Mouse (Mus musculus) layer of hippocampus, postnatal 14 days (tissue): ENCODE results near the gene Scnn1a. TPM values are rescaled to one million over a fixed set of nuclear protein-coding genes. Genes with fewer than 3 reads are reported as not detected.
A peak's percentile ranks its signal among the peaks of the same experiment; 100 is the strongest.

Experiments
- DNase-seq, 2 experiments: peaks; one replicate each; pipeline ENCODE4 v3.0.0; 2021 to 2022; ENCODE audit warnings: low spot score in 2 of 2, mixed read lengths in 1 of 2
- total RNA-seq, 2 experiments: library from RNA; stranded (reverse); gene quantifications; 2 replicates each; pipeline ENCODE4 v1.2.3; 2021

Scnn1a gene
- total RNA-seq, 2 experiments from 2014 or later, result 2.8 to 4.1 TPM

DNA sequence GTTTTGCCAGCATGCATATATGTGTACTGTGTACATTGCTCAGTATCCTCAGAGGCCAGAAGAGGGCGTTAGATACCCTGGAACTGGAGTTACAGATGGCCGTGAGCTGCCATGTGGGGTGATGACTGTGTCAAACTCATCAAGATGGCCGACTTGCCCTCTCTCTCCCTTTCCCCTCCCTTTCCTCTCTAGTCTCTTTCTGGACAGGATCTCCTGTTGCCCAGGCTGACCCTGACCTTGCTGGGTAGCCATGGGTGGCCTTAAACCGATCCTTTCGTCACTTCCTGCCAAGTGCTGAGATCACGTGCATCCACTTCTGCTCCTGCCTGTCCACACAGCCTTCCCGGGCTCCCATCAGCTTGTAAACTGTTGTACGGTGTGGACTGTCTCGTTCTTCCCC is 39.5 kb downstream of the Scnn1a start:
- no peak for DNase-seq

DNA sequence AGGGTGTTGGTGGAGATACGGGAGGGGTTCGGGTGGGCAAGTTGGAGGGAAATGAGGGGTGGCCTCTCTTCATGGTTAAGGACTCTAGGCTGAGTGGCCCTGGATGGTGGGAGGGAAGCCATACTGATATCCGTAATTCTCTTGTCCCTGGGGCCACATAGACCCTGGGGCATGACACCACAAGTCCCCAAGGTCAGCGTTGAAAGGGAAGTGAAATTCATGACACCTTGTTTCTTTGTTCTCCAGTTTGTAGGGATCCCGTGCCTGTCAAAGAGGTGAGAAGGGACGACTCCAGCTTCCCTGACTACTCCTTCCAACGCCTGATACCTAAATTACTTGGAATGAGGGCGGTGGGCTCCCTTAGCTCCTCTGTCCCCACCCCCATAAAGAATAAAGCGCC is 40.4 kb downstream of the Scnn1a start:
- no peak for DNase-seq

DNA sequence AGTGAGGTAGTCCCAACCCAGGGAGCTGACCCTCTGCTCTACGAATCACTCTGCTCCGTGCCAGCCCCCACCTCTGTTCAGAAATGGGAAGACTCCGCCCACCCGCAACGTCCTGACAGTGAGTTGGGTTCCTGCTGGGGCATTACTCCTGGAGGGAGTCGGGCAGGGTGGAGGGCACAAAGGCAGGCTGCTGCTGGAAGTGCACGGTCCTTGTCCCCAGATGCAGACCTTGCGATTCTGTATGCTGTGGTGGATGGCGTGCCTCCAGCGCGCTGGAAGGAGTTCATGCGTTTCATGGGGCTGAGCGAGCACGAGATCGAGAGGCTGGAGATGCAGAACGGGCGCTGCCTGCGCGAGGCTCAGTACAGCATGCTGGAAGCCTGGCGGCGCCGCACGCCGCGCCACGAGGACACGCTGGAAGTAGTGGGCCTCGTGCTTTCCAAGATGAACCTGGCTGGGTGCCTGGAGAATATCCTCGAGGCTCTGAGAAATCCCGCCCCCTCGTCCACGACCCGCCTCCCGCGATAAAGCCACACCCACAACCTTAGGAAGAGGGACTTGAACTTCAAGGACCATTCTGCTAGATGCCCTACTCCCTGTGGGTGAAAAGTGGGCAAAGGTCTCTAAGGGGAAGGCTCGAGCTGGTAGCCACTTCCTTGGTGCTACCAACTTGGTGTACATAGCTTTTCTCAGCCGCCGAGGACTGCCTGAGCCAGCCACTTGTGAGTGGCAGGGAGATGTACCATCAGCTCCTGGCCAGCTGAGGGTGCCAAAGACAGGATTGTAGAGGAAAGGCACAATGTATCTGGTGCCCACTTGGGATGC is 41.2 kb downstream of the Scnn1a start:
- peak in 1 of 2 experiments; percentile 31 for DNase-seq

DNA sequence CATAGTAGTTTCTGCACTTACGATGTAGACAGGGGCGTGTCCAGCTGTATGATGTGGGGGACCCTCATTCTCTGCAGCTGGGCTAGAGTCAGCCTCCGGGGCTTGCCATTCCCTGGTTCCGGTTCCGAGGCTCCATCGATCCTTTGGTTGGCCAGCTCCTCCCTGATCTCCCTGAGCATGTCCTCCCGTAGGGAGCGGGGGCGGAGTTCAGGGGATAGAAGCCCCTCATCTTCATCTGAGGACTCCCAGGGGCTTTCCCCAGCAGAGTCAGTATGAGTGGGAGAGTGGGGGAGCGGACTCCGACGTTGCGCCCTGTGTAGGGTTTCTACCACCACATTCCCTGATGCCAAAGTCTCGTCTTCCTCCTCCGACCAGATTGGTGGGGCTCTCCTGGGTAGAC is 42.6 kb downstream of the Scnn1a start:
- no peak for DNase-seq

DNA sequence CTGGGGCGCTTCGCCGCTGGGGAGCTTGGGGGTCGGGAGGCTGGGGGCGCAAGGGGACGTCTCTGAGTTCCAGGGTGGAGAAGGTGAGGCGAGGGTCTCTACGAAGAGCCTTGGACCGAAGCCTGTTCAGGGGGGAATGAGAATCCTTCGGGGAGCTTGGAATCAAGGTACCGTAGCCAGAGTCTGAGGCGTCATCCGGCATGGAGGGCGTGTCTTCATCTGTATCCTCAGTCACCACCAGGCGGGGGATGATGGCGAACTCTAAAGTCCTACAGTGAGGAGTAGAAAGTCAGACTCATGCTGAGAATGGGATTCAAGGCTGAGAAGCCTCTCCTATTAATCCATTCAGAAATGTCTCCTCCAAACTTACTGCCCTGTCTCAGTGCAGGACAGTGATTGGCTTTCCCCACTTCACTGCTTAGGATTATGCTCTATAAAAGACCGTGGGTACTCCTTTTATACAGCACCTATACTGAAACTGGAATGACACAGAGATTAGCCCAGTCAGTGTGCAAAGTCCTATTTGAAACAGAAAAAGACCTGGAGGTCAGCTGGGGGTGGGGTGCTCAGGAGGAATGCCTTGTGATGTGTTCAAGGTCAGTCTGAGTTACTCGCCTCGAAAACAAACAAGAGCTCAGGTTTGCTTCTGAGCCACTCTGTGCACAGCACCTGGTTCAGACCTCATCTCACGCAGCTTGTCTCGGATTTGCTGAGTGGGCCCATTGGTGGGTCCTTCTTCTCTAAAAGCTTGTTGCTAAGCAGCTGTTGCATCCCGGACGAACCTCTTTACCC is 43.2 kb downstream of the Scnn1a start:
- DNase-seq, result no peak

DNA sequence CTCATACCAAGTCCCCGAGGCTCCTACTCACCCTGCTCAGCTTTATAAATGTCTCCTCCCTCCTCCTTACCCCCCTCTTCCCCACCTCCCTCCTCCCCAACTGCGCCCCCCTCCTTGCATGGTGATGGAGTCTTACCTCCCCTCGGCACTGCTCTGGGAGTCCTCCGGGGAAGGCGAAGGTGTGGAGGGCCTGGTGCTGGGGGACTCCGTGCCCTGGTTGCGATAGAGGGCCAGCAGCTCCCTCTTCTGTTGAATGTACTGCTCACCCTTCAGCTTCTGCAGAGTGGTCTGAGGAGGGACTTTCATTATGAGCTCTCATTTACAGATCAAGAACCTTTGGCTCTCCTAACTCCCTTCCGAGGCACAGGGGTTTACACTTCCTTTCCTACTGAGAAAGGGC is 44.0 kb downstream of the Scnn1a start:
- no peak for DNase-seq

DNA sequence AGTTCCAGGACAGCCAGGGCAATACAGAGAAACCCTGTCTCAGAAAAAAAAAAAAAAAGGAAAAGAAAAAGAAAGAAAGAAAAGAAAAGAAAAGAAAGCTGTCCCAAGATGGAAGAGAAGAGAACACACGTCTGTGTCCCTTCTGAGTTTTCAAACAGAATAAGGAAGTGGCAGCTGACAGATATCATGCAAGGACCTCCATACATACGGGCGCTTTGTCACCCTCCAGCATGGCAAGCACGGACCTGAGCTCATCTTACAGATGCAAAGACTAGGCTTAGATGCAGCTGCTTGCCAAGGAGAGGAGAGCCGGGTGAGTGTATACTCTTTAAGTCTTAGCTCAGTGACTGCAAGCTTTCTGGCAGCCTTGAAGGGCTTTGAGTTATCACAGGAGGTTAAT is 45.1 kb downstream of the Scnn1a start:
- DNase-seq, result no peak

DNA sequence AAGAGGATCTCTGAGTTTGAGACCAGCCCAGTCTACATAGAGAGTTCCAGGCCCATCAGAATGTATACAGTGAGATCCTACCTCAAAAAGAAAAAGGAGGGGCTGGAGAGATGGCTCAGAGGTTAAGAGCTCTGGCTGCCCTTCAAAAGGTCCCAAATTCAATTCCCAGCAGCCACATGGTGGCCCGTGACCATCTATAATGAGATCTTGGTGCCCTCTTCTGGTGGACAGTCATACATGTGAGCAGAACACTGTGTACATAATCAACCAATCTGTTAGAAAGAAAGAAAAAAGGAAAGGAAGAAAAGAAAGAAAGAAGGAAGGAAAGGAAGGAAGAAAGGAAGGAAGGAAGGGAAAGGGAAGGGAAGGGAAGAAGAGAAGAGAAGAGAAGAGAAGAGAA is 45.7 kb downstream of the Scnn1a start:
- DNase-seq, result no peak

DNA sequence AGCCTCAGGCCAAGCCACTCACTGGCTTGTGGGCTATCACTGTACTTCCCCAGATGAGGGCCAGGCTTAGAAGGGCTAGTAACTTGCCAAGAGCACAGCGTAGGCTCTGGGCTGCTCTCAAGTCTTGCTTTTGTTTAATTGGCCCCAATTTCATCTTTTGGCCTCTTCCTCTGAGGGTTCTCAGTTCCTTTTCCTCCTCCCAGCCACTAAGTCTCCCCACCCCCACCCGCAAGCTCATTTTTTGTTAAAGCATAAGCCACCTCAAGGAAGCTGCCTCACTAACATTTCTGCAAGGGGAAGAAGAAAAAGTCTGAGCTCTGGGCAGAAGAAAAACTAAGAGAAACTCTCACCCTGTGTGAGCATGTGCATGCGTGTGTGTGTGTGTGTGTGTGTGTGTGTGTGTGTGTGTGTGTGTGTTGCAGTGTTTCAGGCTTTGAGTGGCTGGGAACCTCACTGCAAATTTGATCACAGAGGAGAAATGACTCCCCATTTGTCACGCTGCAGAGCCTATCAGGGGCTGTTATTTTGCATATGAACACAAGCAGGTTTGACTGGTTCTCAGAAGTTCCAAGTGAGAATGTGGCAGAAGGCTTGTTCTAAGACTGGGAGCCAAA is 47.4 kb downstream of the Scnn1a start:
- DNase-seq, result no peak

DNA sequence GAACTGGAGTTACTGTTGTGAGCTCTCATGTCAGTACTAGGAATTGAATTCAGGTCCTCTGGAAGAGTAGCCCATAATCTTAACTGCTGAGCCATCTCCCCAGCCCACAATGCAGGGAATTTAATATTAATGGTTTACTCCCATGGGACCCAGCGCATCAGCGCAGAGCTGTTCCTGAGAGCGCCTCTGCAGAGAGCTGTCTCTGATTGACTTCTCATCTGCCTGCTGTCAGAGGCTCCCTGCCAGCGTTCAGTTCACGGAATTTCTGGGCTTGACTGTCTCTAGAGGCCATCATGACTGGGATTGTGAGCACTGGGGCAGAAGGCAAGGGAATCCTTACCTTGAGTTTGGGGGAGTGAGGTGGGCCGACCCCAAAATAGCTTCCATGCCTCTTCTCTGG is 56.6 kb downstream of the Scnn1a start:
- no peak for DNase-seq

DNA sequence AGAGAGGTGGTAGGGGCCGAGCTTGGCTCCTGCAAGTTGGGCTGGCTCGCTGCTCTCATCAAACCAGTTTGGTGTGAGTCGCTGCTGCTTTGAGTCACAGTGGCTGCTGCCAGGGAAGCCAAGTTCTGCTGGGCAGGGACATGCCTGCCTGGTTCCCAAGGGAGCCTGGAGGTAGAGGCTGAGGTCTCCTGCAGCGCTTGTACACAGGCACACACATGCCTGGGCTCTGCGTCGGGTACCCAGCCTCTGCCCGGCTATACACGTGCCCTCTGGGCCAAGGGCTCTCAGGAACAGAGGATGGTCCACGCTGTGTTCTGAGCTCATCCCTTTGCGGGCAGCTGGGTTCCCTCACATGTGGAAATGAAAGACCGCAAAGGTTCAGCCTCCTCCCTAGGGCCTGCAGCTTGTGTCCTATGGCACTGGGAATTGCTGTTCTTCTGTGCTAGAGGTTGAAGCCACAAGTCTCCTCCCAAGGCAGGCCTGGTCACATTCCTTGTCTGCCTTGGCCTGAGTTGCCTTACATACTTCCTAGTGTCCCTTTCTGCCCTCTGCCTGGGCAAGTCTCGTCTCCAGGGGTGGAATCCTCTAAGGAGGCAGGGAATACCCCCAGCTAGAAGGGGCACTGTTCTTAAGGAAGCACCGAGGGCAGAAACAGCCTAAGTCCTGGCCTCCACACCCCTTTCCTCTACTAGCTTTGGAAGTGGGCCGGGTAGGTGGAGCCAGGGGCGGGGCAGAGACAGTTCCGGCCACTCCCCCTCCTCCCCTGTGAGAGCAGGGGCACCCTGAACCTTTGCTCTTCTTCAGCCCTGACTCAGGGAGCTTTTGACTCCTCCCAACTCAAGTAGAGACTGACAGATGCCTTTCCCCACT is 57.4 kb downstream of the Scnn1a start:
- no peak for DNase-seq

DNA sequence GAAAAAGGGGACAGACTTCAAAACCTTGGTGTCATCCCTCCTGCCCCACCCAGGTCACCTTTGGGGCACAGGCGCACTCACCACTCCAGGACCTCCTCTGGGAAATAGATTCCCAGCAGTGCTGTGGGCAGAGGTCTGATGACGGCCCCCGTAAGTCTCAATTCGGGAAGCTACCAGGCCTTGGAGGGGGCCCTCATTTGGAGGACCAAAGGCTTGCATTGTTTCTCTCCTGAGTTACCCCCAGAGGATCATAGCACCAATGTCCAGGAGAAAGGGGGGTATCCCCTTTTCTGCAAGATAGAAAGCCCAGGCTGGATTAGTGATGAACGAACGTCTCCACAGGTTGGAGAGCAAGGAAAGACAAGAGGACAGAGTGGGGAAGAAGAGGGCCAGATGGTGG is 58.2 kb downstream of the Scnn1a start:
- no peak for DNase-seq

DNA sequence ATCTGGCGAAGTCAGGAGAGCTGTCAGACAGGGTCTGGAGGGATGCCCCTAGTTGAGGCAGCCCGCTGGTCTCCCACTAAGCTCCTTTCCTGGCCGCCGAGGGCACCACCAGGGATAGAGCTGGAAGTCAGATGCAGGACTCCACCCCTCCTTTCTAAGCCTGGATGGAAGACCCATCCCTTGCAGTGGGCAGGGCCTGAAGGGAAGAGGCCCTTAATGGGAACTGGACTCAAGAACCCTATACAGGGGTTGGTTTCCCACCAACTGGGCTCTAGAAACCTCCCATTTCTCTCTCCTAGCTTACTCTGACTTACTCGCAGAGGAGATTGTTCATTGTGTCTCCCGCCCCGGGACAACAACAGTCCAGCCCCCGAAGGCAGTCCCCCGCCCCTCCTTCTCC is 59.3 kb downstream of the Scnn1a start:
- DNase-seq, result no peak

DNA sequence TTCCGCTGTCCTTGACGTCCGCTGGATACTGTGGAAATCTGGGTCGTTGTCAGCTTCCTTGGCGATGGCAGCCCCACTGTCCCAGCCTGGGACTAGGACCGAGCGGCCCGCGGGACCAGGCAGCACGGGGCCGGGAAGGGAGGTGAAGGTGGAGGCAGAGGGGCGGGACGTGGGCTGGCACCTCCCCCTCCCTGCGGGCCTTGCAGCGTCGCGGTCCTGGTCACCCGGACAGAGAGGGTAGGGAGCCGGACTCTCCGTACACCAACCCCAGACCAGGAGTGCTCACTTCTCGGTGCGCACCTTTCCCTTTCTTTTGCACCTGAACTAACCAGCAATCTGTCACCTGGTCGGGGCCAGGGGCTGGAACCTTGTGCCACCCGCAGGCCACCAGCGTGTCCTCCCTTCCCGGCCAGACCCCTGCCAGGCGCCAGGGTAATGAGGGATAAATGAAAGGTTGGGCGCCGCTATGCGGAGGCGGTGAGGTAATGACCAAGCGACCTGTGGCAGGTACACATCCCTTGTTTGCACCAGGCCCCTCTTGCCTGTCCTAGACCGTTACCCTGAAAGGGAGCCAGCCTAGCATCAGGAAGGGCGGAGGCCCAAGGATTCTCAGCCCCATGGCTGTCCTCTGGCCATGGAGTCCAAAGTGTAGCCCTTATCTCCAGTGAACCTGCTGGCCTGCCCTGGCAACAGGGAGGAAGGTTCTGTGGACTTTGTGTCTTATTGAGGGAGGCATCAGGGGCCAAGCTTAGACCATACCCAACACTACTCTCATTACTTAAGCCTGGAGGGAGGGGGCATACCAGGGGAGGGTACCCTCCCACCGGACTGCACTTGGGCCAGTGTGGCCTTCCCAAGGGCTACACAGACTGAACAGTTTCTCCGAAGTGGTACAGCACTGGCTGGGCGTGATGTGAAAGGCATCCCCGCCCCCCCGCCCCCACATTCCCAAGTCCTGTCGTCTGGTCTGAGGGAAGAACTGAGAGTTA is 60.2 kb downstream of the Scnn1a start, which contains the start of gene Plekhg6:
TSS of gene Plekhg6 (minus strand) at position 422 of the 989 bp plus-strand sequence.
- no peak for DNase-seq

DNA sequence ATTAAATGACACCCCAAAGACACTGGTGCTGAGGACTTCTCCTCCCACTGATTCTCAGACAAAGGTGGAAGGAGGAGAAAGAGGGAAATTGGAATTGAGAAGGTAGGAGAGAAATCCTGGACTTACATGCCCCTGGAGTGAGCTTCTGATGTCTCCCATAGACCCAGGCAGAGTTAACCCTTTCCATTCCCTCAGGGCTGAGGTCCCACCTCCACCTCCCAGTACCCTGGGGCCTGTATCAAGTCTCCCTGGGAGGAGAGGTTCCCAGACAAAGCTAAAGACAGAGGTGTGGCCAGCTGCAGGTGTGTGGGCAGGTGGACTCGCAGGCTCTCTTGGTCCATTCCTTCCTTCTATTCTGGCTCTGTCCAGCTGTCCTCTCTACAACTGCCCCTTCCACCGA is 61.6 kb downstream of the Scnn1a start:
- no peak for DNase-seq

DNA sequence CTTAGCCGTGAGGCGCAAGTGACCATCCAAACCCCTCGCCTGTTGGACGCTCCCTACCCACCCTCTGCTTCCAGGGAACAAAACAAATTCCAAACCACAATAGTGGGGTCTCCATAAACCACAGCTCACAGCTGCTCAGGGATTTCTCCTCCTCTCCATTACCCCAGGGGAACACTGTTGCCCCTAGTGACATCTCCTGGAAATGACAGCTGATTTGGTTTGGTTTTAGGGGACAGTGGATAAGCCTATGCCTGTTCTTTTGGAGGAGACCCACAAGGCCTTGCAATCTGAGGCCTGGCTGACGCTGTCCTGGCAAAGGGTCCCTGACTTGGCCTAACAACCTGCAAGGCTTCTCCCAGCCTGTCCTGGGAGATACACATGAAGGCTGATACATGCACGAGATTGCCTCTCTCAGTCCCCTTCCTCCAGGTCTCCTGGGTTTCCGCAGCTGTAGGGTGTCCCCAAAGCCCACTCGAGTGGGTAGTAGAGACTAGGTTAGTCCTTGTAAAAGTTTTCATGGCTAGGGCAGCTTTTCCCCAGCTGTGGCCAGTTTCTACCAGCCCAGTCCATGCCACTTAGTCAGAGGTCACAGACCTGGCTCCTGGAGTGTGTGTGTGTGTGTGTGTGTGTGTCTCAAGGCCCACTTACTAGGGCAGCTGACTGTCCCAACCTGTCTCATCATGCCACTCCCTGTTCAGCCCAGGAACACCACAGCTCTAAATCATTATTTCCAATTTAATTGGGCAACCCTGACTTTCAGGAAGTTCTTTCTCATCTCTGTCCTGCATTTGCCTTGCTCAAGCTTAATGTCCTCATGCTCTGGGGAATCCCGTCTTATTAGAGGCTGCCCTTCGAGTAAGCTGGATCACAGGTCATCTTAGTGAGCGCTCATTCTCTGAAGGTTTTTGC is 64.9 kb downstream of the Scnn1a start:
- DNase-seq, result no peak

DNA sequence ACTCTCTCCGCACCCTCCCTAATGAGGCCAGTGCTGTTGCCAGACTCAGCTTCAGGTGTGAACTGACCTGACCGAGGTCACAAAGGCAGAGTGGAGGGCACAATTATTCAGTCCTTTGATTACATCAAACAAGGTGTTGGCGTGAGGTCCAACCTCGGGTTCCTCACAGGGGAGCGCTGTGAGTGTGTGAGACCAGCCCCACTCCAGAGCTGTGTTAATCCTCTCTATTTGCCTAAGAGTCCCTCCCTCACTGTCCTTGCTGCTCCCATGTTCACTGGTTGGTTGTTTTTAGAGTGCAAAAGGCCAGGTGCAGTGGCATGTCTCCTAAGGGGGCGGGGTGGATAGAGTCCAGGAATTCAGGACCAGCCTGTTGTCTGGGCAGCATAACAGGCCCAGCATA is 65.6 kb downstream of the Scnn1a start:
- no peak for DNase-seq

DNA sequence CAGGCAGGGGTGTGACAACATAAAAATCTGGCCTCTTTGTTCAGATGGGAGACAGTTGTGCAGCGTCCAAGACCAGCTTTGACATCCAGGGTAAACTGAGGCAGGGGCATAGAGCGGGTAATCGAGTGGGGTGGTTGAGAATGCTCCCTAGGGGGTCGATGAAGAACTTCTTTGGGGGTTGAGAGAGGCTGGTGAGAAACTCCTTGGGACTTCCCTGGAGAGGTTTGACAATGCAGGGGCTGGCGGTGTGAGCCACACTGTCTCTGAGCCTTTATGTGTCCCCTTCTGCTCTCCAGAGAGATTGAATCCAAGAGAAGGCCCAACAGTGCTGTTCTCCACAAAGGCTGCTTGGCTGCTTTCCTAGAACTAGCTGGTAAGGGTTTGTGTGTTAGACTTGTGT is 69.4 kb downstream of the Scnn1a start:
- no peak for DNase-seq
